Mouse (Mus musculus) liver, postnatal 0 days (tissue): ENCODE data around the gene Arl14. TPM values are rescaled to one million over a fixed set of nuclear protein-coding genes. Genes with fewer than 3 reads are reported as not detected.
A peak's percentile ranks its signal among the peaks of the same experiment; 100 is the strongest.

Experiments used
- ATAC-seq: fragments of 200-750 bp; cut with Nextera tagmentation; 2 replicates; pipeline ENCODE4 v1.8.0; 2017; ENCODE audit warnings: mild to moderate bottlenecking, moderate library complexity
- DNase-seq: peaks from one replicate; pipeline ENCODE4 v3.0.0-alpha.2; 2016
- H3K27ac ChIP-seq: fragments of 300-500 bp; sonication (generic); 2 replicates; pipeline ENCODE4 v1.5.1; 2014; ENCODE audit warnings: antibody characterized with exemption, moderate library complexity, mild to moderate bottlenecking, low read depth
- H3K27me3 ChIP-seq: fragments of 300-500 bp; sonication (generic); 2 replicates; pipeline ENCODE4 v1.6.1; 2014; ENCODE audit warnings: low read length, control low read depth, mixed read lengths; ENCODE audit not compliant: insufficient read depth
- H3K36me3 ChIP-seq: fragments of 300-500 bp; sonication (generic); replicated peaks from 2 replicates; pipeline ENCODE4 v1.6.1; 2014; ENCODE audit warnings: mild to moderate bottlenecking, control low read depth, low read length, moderate library complexity, mixed read lengths; ENCODE audit not compliant: insufficient read depth
- H3K4me1 ChIP-seq: fragments of 300-500 bp; sonication (generic); 2 replicates; pipeline ENCODE4 v1.6.1; 2014; ENCODE audit warnings: antibody characterized with exemption, mild to moderate bottlenecking, control low read depth; ENCODE audit not compliant: insufficient read depth
- H3K4me2 ChIP-seq: fragments of 300-500 bp; sonication (generic); 2 replicates; pipeline ENCODE4 v1.6.1; 2014; ENCODE audit warnings: low read depth, mild to moderate bottlenecking, low read length, moderate library complexity, mixed read lengths
- H3K4me3 ChIP-seq: fragments of 300-500 bp; sonication (generic); 2 replicates; pipeline ENCODE4 v1.5.1; 2014; ENCODE audit warnings: low read depth, low read length
- H3K9ac ChIP-seq: fragments of 300-500 bp; sonication (generic); replicated peaks from 2 replicates; pipeline ENCODE4 v1.6.1; 2014; ENCODE audit warnings: mild to moderate bottlenecking, moderate library complexity
- H3K9me3 ChIP-seq: fragments of 300-500 bp; sonication (generic); 2 replicates; pipeline ENCODE4 v1.6.1; 2016; ENCODE audit warnings: mild to moderate bottlenecking, control low read depth, low read length, mixed read lengths
- CTCF ChIP-seq: sonication (generic); IDR thresholded peaks from 2 replicates; pipeline ENCODE4 v1.5.1; 2016; ENCODE audit warnings: antibody characterized with exemption, low read depth
- EP300 ChIP-seq: IDR thresholded peaks from 2 replicates; pipeline ENCODE4 v1.6.1; 2016; ENCODE audit warnings: antibody characterized with exemption, low read depth, mild to moderate bottlenecking
- WGBS: fragments of 180-500 bp; shearing (Covaris S2); extraction: QIAGEN DNeasy Blood & Tissue Kit; methylation state at CpG from one replicate; pipeline ENCODE4 v1.1.7; 2014; ENCODE audit not compliant: insufficient replicate concordance; 5-methylcytosine and 5-hydroxymethylcytosine counted together
- polyA plus RNA-seq: library from polyadenylated mRNA; unstranded; fragments of >200 nt; fragmentation: Nextera tagmentation; extraction: Ambion mirVana; gene quantifications from 2 replicates; pipeline ENCODE4 v1.2.1, GENCODE M21; 2015

The Arl14 gene
- polyA plus RNA-seq, 1 experiment from 2014 or later, result not detected

- DNase-seq (no peak), ATAC-seq (no peak)
- H3K27ac ChIP-seq, result no peak overlapping the region
- H3K9me3 ChIP-seq, result no peaks in the 10 kb centered on the region
- H3K4me3 ChIP-seq, result no peak overlapping the region
- no peak overlapping the region for H3K9ac ChIP-seq
- WGBS, result 75% methylated on average over 2 of the region's 2 CpGs
- H3K4me1 ChIP-seq, result 0 out of 2 replicates have a peak, but pooled peaks cover 2% of the 10 kb centered on the region
- no peak for TF ChIP-seq CTCF
- no peak overlapping the region for H3K4me2 ChIP-seq
- no peaks in the 10 kb centered on the region for H3K27me3 ChIP-seq
- no peaks in the 10 kb centered on the region for H3K36me3 ChIP-seq
Measured at GRCm38 (mm10) chr3:69198098-69198497, 24.1 kb upstream of the Arl14 start.

GRCm38 (mm10) chr3:69200251-69200650 lies 22.0 kb upstream of the Arl14 start:
- WGBS, result 74% methylated on average over 1 of the region's 1 CpGs
- no peak overlapping the region for H3K4me3 ChIP-seq
- no peaks in the 10 kb centered on the region for H3K27me3 ChIP-seq
- no peak for TF ChIP-seq CTCF
- no peak for TF ChIP-seq EP300
- no peak overlapping the region for H3K4me2 ChIP-seq
- no peaks in the 10 kb centered on the region for H3K36me3 ChIP-seq
- DNase-seq (no peak), ATAC-seq (no peak)
- peaks cover 4% of the 10 kb centered on the region for H3K4me1 ChIP-seq
- no peak overlapping the region for H3K9ac ChIP-seq
- no peak overlapping the region for H3K27ac ChIP-seq
- no peaks in the 10 kb centered on the region for H3K9me3 ChIP-seq

GRCm38 (mm10) chr3:69201206-69201605 lies 21.0 kb upstream of the Arl14 start:
- H3K4me1 ChIP-seq, result peaks cover 9% of the 10 kb centered on the region
- 47% methylated on average over 2 of the region's 2 CpGs for WGBS
- no peak for DNase-seq
- H3K27me3 ChIP-seq, result no peaks in the 10 kb centered on the region
- H3K4me2 ChIP-seq, result no peak overlapping the region
- TF ChIP-seq EP300 (no peak), CTCF (no peak)
- H3K4me3 ChIP-seq, result no peak overlapping the region
- no peak for ATAC-seq
- H3K9me3 ChIP-seq, result no peaks in the 10 kb centered on the region
- no peaks in the 10 kb centered on the region for H3K36me3 ChIP-seq
- H3K27ac ChIP-seq, result no peak overlapping the region
- H3K9ac ChIP-seq, result no peak overlapping the region

GRCm38 (mm10) chr3:69202876-69203275 lies 19.3 kb upstream of the Arl14 start:
- Histone ChIP-seq H3K4me1 (peaks cover 9% of the 10 kb centered on the region), H3K27me3 (no peaks in the 10 kb centered on the region), H3K4me2 (no peak overlapping the region), H3K9ac (no peak overlapping the region), H3K36me3 (no peaks in the 10 kb centered on the region), H3K9me3 (no peaks in the 10 kb centered on the region), H3K27ac (no peak overlapping the region), H3K4me3 (no peak overlapping the region)
- TF ChIP-seq EP300 (no peak), CTCF (no peak)
- DNase-seq (no peak), ATAC-seq (no peak)
- 38% methylated on average over 4 of the region's 4 CpGs for WGBS

- H3K4me2 ChIP-seq, result peak overlapping the region; percentile 52
- 14% methylated on average over 7 of the region's 7 CpGs for WGBS
- H3K36me3 ChIP-seq, result no peaks in the 10 kb centered on the region
- TF ChIP-seq CTCF (no peak), EP300 (no peak)
- H3K9ac ChIP-seq, result 0 out of 2 replicates have a peak overlapping the region, but pooled peaks have one; percentile 8
- H3K27me3 ChIP-seq, result no peaks in the 10 kb centered on the region
- H3K4me3 ChIP-seq, result no peak overlapping the region
- H3K27ac ChIP-seq, result peak overlapping the region; percentile 56
- DNase-seq (peak; percentile 20), ATAC-seq (peak; percentile 85)
- peaks cover 9% of the 10 kb centered on the region for H3K4me1 ChIP-seq
- H3K9me3 ChIP-seq, result no peaks in the 10 kb centered on the region
Measured at GRCm38 (mm10) chr3:69205266-69206054, 16.8 kb upstream of the Arl14 start.

GRCm38 (mm10) chr3:69206193-69206893 lies 15.9 kb upstream of the Arl14 start:
- Histone ChIP-seq H3K9ac (no peak overlapping the region), H3K9me3 (no peaks in the 10 kb centered on the region), H3K36me3 (no peaks in the 10 kb centered on the region), H3K4me2 (peak overlapping the region; percentile 52), H3K27me3 (no peaks in the 10 kb centered on the region), H3K27ac (peak overlapping the region; percentile 56), H3K4me1 (peaks cover 9% of the 10 kb centered on the region), H3K4me3 (no peak overlapping the region)
- TF ChIP-seq EP300, result peak; percentile 63; the same call in 1 of the 2 replicates
- no peak for TF ChIP-seq CTCF
- peak; percentile 74 for ATAC-seq
- 62% methylated on average over 10 of the region's 10 CpGs for WGBS
- DNase-seq, result no peak
